Mouse (Mus musculus) urinary bladder, postnatal 14 days (tissue): ENCODE results near the gene Lef1.

Experiments
- DNase-seq: peaks from one replicate; pipeline ENCODE4 v3.0.0; 2021; ENCODE audit warnings: low spot score

The Lef1 gene

DNA sequence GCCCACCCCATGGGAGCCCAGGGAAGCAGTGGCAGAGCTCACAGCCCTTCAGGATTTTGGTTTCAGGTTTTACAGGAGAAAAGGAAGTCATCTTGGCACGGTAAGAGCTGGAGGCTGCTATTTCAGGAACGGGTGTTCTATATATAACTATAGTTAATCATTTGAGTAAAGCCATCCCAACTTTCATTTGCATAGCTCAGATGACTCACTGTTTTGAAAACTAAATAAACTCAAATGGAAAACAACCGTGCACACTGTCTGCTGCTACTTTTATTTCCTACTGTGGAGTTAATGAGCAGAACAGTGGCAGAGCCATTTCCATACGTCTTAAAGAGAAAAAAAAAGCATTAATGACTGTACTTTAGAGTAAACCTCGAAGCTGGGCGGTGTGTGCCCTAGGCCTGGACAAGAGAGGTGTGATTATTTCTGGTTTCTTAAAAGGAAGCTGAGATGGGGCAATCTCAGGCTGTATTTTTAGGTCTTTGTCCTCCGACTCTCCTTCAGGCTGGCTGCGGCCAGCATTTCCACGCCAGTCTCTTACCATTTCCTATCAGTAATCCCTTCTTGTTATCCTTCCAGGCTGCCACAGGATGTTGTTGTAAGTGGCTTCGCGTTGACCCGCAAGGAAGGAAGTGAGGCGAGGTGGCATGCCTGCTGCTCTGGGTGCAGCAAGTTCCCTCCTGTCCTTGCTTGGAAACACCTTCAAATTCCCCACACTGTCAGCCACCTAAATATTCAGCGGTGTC, 29.2 kb downstream of the Lef1 start:
- DNase-seq, result no peak

DNA sequence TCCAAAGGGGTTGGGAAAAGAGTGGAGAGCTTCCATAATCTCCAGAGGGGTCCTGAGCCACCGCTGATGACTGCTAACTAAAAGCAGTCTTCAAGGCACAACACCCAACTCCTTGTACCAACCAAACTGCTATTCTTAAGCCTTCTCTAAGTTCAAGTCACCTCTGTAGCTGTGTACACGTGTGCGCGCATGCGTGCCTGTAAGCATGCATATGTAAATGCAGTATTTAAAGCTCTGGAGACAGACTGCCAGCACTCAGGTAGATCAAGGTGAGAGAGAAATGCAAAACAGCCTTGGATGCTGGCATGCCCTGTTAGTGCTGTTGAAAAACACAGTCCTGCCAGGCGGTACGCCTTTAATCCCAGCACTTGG, 29.8 kb downstream of the Lef1 start:
- no peak for DNase-seq

DNA sequence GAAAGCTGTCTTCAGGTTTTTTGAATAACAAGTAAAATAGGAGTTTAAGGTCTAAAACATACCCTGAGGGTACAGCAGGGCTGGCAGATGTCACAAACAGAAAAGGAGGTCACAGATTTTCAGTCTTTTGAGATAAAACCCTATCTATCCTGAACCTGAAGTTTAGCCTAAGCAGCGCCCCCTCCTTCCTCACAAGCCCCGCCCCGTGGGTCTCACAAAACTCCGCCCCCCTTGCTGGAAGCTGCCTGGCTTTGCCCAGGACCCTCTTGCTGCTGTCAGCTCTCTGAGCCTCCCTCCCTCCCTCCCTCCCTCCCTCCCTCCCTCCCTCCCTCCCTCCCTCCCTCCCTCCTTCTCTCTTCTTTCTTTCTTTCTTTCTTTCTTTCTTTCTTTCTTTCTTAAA, 31.3 kb downstream of the Lef1 start:
- DNase-seq, result no peak

DNA sequence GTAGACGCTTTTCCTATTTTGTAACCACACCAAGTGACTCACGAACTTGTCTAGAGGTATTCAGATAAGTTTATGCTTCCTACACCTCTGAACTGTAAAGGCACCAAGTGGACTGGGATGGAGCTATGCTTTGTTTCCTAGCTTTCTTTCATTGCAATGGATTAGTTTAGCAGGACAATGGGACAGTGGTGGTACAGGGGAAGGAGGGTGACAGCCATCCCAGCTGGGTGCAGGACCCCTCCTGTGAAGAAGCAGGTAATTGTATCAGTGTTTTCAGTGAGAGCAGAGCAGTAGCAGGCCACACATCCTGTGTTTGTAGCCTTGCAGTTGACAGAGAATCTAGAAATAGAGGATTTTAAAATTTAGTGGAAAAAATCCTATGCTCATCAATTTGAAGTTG, 34.0 kb downstream of the Lef1 start:
- no peak for DNase-seq

DNA sequence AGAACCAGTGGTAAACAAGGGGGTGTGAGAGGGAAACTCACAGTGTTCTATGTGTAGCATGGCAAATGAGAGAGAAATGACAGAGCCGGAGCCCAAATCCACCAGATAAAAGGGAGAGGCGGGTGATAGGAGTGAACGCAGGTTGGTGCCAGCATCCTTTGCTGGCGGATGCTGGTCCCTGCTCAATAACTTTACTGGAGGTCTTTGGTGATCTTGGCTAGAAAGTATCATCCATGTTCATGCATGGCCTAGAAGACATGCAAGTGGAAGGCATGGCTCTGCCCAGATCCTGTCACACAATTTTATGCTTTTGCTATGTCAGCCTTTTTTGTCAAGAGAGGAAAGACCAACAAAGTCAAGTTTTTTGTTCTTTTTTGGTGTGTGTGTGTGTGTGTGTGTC, 42.6 kb downstream of the Lef1 start:
- DNase-seq, result no peak

DNA sequence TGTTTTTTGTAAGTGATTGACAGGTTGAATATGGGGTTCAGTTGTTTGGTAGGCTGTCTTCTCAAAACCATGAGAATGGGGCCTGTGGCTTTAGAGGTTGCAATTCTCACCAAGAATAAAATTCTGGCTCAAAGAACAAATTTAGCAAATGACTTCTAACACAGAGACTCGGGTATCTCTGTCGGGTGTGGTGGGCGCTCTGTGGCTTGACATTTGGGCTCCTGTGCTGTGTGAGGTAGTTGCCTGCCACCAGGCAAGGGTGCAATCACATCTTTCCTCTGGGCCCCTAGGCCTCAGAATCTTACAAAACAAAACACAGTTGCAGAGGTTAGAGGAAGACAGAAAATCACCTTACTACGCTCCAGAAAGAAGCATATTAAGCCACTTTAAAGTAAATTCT, 43.6 kb downstream of the Lef1 start:
- DNase-seq, result no peak

DNA sequence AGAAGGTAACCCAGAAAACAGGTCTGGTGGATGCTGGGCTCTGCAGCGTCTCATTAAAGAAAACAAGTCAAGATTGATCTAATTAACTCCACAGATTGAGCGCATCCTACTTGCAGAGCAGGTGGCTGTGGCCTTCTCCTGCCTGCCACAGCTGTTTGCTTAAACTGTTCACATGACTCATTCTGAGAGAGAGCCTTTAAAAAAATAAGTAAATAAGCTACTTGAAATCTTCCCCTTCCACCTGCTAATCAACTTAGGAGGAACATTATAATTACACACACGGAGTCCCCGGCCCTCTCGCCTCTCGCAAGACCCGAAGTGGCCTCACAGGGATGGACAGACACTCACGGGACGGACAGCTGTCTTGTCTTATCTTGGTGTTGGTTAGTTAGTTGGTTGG, 44.3 kb downstream of the Lef1 start:
- DNase-seq, result no peak

DNA sequence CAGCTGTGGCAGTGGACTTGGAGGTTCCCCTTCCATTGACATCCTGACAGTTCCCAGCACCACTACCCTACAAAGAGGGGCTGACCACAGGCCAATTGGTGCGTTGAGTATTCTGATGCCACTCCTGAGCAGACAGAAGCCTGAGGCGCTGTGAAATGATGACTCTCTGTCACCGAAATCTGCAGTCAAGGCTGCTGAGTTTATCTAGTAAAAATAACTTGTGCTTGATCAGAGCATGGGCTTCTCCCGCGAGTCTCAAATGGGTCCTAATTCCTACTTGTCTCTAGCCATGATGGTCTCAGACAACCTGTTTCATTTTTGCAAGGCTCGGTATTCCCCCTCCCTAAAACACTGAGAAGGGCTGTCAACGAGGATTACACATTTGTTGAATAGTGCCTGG, 44.8 kb downstream of the Lef1 start:
- DNase-seq, result no peak

DNA sequence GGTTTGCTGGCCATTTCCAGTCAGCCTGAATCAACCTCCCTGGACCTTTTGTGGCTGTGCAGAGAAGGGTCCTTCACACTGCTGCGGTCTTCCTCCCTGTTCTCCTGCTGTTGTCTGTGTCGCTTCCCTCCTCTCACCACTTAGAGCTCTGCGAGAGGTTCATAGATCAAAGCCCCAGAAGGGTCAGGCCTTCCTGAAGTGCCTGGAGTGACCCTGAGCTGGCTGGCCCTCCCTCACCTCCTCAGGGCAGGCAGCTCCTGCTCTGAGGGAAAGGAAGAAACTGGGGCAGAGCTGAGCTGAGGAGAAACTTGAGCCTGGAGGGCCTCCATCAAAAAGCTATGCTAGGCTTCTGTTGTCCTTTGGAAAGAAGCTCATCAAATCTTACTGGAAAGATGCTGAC, 45.4 kb downstream of the Lef1 start:
- DNase-seq, result no peak

DNA sequence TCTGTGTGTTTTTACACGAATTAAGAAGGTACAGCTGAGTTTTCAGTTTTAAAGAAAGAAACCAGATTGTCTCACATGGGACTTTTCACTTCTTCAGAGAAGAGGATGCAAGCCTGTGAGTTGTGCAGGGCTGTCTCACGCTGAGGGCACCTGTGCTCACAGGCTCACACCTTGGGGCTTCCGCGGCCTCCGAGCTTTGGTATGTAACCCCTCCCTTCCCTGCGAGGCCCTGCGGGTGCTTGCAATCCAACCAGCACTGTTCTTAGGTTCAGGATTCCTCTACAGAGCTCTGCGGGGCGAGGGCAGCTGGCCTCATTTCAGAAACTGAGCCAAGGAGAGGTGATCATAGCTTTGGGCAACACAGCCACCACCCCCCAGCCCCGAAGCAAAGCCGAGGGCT, 46.1 kb downstream of the Lef1 start:
- DNase-seq, result no peak

DNA sequence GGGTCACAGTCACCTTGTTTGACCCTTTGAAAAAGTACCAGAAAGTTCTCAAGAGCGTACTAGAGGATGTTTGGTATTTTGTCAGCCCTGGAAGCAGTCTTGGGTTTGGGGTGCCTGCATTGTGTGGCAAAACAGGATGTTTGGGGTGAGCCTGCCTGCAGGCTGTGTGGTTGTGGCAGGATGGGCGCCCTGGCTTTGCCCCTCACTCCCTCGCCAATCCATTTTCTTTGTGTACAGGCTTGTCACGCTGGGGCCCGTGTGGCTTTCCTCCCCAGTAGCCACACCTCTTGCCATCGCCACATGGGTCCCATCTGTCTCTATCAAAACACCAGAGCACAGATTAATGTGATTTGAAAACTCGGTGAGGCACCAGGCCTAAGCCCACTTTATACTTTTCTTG, 47.2 kb downstream of the Lef1 start:
- no peak for DNase-seq

DNA sequence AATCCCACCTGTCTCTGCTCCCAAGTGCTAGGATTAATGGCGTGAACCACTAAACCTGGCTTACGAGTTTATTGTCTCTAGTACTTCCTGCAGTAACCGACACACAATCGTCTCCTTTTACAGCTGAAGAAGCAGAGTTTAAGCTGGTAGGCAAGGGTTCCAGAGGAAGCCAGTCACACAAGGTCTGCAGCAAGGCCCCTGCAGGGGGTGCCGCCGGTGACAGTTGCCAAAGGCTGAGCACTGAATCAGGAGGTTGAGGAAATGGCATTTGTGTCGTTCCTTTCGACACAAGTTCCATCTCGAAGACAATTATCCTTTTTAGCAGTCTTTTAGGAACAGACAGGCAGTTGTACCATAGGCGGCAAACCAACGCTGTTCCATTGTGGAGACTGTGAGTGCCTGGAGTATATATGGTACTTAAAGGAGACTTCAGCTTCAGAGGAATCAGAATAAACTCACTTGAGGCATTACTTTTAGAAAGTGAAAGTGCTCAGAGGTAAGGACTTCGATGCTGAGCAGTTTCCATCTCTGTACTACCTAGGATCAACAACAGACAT, 49.0 kb downstream of the Lef1 start:
- no peak for DNase-seq

DNA sequence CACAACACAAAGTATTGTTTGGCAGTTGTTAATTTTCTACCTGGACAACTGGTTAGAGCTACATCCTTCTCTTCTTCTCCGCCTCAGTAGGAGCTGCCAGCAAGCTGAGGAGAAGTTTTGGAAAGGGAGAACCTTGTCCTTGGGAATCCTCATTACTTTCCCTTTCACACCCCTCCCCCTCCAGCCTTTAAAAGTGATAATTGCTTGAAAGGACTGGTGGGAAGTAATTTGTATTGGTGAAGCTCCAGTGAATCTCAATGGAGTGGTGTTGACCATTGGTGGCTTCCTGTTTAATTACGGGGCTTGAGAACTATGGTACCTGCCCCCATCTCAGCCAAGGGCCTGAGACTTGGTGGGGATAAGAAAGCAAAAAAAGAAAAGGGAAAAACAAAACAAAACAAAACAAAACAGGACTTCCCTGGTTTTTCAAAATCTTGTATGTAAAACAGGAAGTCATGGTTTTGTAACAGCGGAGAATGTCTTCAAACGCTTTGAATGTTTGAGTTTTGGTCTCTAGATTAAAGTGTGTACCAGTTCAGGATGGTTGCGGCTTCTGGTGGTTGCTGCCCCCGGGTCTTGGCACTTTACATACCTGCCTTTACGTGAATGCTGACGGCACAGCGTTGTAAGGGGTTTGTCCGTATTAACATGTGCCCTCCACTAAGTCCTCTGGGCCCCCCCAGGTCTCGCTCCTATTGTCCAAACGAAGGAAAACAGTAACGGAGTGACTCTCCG, 49.8 kb downstream of the Lef1 start:
- DNase-seq, result no peak

DNA sequence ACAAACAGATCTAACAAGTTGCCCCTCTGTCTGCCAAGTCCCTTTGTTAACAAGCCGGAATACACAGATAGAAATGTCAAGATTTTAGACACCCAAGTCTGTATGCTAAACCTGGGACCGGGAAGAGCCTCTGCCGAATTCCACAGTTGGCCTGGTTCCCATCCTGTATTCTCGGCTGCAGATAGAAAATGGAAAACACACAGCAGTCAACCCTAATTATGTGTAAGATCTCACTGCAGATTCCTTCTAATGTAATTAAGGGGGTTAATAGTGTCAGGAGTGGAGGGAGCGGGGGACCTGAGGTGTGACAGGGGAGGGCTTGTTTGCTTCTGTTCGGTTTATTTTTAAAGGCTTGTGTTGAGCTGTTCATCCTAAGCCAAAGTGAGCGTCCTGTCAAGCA, 50.6 kb downstream of the Lef1 start:
- no peak for DNase-seq

DNA sequence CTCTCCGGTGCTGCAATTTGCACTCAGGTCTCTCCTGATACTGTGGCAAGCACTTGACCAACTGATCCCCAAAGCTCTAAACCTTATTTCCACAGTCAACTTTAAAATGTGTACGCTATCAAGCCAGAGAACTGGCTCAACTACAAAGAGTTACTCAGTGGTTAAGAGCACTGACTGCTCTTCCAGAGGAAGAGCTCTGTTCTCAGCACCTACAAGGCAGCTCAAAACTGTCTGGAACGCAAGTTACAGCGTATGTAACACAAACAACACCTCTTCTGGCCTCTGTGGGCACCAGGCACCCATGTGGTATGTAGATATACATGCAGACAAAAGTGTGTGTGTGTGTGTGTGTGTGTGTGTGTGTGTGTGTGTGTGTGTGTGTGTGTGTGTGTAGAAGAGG, 57.5 kb downstream of the Lef1 start:
- no peak for DNase-seq

DNA sequence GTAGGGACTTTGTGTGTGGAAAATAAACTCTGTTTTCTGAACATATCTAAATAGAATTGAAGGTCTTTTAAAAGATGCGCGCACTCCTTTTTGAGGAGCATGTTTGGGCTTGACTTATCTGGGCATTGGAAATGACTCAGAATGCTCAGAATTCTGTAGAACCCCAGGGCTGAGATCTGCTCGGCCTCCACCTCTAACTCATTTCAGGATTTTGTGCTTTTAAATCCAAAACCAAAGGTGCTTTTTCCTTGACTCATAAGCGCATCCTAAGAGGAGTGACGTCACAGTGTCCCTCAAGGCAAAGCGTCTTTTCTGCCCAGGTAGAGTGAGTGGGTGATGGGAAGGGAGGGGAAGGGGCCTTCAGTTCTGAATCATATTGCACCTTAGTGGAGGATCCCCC, 58.9 kb downstream of the Lef1 start:
- no peak for DNase-seq

DNA sequence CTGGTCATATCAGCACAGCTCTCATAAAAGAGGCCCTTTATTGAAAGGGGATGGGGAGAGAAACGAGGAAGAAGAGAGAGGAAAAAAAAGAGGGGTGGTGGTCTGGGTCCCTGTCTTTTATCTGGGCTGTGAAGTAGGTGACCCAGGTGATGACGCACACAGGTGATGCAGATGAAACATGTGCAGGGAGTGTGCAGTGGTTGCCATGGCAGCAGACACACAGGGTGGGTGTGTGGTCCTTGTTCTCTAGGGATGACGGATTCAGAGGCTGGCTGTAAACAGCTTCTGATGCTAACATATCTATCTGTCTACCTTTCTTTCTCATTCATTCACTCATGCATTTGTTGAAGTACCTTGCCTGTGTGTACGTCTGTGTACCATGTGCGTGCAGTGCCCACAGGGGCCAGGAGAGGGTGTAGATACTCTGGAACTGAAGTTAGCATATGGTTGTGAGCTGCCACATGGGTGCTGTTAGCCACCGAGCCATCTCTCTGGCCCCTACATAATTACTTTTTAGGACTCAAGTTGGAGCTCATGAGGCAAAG, 59.9 kb downstream of the Lef1 start:
- DNase-seq, result no peak

DNA sequence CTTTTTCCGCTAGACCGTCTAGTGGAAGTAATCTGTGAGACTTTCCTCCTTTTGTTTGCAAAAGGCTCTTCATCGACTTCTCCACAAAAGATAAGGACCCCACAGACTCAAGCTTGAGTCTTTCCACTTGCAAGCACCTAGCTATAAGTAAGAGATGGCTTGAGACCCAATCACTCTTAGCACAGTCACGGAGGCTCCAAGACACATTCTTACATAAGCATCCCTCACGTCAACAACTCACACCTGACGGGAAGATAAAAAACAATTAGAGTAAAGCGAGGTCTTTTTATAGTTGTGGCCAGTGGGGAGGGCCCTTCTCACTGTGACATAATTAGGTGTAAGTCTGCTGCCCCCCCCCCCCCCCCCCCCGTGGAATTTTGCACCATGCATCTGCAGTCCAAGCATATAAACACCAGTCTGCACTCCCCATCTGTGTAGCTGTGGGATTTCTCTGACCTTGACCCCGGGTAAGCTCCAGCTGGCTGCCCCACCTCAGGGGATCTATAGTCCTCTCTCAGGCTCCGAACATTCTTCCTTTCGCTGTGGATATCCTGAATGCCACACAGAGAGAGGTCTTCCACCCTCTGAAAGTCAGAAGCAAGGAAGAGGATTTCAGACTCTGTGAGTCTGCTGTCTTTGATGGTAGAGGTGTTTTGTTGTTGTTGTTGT, 61.2 kb downstream of the Lef1 start:
- no peak for DNase-seq

DNA sequence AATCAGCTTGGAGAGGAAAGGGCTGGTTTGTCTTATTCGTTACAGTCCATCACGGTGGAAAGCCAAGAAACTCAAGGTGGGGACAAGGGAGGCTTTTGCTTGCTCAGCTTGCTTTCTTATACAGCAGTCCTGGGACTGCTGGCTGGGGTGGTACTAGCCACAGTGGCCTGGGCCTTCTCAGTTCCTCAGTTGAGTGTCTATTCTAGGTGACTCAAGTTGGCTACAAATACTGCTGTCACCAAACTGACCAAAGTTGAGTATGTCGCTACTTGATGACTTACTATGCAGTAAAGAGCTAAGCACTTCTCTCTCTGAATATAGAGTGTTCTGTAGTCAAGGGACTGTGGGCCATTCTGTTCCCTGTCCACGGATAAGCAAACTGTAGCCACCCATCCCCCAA, 62.0 kb downstream of the Lef1 start:
- DNase-seq, result no peak

DNA sequence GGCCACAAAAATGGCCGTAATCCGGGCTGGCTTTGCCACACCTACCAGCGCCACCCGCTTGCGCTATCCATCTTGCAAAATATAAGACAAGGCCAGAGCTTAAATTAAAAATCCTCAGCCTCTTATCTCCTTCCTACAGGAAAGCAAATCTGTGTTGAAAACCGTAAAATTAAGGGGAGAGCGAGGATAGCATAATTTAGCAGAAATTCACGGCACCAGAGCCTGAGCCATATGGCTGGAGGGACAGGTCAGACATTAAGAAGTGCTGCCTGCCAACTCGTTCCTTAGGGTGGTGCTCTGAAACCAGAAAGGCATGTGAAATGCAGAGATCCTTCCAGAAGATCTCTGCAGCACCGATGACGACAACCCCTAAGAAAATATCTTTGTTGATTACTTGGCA, 70.7 kb downstream of the Lef1 start:
- no peak for DNase-seq

DNA sequence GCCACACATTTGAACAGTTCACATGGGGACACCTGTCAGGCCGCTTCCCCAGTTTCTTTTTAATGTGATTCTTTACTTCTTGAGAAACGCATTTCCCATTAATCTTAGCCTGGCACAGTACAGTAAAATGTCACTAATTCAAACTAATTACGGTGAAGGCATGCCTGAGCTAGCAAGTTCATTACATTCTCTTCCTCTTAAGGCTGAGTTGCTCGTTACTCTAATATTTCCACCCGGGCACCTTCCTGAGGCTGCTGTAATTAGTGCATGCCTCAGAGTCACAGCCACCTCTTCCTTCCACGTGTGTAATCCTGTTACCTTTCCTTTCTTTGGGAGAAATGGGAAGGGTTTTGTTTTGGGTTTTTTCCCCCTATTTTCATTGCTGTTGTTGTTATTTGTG, 71.9 kb downstream of the Lef1 start:
- no peak for DNase-seq

DNA sequence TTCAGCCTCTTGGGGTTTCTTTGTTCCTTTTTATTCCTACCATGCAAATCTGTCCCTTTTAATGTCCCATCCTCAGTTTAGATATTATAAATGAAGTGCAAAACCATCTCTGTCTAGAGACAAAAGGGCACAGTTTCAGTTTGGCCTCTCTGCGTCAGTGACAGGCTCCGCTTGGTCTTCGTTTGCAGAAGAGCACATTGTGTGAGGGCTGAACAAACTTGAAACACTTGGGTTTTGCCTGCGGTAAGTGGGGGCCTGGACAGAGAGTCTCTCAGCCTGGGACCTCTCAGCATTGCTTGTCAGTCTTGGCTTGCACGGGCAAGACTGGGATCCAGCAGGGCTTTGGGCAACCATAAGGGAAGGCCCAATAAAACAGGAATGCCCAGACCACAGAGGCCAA, 75.9 kb downstream of the Lef1 start:
- no peak for DNase-seq

DNA sequence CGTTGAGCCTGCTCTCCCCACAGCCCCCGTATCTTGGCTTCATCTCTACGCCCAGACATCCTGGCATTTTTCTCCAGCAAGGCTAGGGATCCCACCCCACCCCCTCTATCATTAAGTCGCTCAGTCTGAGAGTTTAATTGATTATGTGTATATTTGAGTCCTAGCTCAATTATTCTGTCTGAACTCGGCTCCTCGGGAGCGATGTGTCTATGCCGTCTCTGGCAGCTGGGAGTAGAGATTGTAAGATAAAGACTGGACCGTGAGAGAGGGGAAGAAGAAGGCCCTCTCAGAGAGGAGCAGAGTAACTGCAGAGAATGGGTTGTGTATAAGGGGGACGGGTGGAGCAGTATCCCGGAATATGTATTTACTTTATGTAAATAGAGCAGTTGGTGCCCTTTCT, 80.0 kb downstream of the Lef1 start:
- no peak for DNase-seq
